Mouse (Mus musculus): ENCODE results near the gene Soga1.

The Soga1 gene

DNA sequence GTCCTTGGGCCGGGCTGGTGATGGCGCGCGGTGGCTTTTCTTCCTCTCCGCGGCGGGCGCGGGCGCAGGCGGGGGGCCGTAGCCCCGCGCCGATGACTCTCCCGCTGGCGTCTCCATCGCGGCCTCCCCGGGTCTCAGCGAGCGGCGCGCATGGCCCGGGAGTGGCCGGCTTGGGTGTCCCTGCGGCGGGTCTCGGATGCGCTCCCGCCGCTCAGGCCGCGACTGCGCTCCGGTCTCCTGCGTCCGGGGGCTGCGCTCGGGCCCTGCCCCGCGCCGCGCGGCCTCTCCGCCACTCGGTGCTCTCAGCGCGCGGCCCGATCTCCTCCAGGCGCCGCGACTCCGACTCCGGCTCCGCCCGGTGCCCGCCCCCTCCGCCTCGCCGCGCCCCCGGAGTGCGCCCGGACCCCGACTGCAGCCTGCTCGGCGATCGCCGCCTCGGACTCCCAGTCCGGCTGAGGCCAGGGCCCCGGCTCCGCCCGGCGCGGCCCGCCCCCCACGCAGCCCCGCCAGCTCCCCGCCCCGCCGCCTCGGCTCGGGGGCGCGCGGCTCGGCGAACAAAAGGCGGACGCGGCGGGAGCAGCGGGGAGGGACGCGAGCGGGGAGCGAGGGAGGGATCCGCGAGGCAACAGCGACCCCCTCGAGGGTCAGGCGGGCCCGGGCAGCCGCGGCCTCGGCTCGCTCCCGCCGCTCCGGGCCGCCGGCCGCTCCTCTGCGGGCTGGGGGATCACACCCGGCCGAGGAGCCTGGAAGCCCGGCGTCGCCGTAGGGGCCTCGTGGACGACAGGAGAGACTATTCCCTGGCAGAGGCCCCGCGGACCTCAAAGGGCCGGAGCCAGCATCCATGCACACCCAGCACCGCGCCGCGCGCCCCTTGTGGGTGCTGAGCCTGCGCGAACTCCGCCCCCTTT lies at the start of gene Soga1:
Gene Soga1 (minus strand): TSS at position 462 of the 908 bp plus-strand sequence.
- peak; percentile 90 for DNase-seq (ENCODE audit: low spot score)

DNA sequence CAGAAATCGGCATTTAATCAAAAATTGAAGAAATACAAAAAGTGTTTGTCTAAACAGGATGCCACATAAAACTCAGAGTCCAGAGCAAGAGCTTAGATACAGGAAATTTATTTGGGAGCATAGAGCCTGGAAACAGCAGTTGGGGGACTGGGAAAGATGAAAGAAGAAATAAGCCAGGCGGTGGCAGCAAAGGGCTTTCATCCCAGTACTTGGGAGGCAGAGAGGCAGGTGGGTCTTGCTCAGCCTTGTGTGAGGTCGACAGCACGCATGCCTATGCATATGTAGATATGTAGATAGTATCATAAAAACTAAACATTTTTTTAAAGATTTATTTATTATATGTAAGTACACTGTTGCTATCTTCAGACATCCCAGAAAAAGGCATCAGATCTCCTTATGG lies 49.0 kb upstream of the Soga1 start:
- peak; percentile 37 for DNase-seq (ENCODE audit: low spot score)

DNA sequence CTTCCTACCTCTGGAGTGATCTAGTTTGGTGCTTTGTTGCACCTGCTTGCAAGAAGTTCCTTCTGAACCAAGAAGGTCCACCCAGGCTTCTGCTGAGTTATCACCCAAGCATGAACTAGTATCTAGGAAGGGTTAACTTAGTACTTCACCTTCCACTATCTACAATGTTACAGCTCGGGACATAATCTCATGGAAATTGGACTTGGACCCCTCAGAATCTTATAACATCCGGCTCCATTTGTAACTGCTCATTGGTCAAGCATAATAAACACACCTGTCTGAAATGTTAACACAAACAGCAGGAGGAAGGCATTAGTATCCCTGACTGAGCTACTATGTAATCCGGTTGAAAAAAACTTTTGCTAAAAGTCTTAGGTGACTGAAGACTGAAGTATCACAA lies 48.3 kb upstream of the Soga1 start:
- DNase-seq (ENCODE audit: low spot score) = no peak

DNA sequence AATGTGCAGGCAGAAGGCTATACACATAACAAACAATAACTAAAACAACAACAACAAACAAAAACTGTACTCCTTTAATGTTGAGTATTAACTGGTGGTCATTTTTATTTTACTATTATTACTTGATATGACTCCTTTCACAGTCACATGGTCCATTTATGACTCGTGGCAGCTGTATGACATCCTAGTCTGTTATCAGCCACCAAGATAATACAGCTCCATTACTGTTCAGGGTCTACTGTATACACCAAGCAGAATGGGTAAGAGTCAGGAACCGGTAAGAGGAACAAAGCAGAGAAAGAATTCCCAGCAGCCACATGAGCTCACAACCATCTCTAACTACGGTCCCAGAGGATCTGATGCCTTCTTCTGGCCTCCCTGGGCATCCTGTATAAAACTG lies 46.2 kb upstream of the Soga1 start:
- no peak for DNase-seq (ENCODE audit: low spot score)

DNA sequence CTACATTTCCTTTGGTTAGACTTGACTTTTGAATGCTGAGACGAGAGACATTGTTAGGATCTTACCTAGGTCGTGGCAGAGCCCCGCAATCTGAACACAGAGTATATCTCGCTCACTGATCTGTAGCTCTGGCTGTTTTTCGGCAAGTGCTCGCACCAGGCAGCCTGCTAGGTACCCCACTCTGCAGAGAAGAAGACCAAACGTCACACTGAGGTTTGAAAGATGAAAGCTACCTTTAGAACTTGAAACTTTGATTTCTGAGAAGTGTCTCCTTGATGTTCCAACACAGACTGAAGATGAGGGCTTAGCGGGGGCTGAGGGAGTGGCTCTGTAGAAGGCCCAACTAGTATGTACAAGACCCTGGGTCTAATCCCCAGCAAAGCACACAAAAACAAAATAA lies 42.7 kb upstream of the Soga1 start:
- DNase-seq (ENCODE audit: low spot score) = no peak

DNA sequence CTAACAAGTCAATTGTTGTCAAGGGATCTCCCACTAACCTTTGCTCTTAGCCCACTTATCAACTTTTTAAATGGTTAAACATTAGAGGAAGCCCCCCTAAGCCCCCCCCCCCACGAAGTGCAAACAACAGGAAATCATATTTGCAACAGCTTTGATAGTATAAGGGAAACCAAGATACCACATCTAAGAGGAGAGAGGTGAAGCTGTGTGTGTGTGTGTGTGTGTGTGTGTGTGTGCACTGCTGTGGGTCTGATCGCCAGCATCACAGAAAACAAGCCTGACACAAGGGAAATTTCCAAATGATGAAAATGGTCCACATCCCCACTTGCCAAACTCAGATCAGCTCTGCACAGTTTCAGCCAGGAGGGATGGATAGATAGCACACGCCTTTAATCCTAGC lies 40.0 kb upstream of the Soga1 start:
- no peak for DNase-seq (ENCODE audit: low spot score)

DNA sequence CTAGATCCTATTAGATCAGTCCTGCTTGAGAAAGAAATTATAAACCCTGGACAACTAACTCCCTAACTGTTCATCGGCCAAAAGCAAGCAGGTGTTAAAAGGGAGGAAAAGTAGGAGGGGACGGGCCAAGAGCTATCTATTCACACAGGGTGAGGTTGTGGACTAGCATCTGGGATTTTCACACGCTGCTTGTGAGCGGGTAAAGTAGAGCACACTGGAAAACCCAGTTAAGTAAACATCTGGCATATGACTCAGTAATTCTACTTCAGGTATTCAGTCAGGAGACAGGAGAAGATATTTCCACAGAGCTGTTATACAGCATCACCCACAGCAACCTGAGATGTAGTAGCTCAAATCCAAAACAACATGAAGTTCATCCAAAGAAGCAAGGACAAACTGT lies 39.5 kb upstream of the Soga1 start:
- no peak for DNase-seq (ENCODE audit: low spot score)

DNA sequence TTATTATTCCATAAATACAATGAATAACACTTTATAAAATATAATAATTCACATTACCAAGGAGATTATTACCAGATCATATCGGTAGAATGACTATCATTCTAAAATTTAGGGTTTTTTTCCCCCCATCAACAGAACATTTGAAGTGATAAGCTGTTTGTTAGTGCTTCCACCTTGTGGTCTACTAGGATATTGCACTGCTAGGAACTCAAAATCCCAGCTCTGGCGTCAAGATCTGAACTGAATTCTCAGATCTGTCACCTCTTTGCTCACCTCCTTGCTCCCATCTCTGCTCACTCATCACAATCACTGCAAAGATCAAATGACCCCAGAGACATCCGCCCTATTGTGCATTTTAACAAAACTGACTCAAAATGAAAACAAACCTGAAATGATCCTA lies 37.9 kb upstream of the Soga1 start:
- DNase-seq (ENCODE audit: low spot score) = peak; percentile 63

DNA sequence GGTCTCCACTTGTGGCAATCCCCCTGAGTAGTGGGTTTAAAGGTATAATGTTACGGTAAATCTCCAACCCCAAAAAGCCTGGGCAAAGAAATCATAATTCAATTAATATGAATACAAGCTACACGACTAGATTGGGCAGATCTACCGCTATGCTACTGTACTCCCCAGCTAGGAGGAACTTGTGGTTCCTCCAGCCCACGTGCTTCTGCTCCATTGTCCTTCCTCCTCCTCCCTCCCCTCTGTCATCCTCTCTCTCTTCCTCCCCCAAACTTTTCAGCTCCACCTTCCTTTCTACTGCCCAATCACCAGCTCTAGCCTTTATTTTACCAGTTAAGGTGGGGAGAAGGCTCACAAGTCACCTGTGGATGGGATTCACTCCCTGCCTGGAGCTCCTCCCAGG lies 29.2 kb upstream of the Soga1 start:
- DNase-seq (ENCODE audit: low spot score) = no peak

DNA sequence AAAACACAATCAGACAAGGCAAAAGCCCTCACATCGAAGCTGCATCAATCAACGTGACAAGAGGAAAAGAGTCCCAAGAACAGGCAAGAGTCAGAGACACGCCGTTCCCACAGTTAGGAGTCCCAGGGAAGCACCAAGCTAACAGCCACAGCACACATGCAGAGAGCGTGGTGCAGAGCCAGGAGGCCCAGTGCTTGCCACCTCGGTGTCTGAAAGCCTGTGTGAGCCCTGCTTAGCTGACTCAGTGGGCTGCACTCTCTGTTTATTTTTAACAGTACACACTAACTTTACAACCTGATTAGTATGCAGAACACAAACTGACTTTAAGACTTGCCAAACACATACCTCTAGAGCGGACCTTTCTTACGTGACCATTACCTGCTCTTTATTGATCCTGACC lies 25.4 kb upstream of the Soga1 start:
- no peak for DNase-seq (ENCODE audit: low spot score)

DNA sequence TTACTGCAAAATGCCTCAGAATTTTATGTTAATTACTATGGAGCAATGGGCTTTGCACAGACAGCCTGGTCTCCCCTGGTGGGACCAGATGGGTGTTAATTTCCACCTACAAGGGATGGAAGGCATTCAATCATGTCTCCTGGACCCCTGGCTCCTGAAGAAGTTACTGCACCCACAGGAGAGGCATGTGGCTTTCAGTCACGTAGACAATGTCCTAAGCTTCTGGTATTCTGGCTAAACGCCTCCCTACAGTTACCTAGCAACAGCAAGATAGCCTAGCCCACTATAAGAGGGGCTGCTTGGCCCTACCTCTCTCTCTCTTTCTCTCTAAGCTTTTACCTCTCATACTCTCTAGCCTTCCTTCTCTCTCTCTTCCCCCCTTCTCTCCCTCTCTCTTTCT lies 23.2 kb upstream of the Soga1 start:
- DNase-seq (ENCODE audit: low spot score) = no peak

DNA sequence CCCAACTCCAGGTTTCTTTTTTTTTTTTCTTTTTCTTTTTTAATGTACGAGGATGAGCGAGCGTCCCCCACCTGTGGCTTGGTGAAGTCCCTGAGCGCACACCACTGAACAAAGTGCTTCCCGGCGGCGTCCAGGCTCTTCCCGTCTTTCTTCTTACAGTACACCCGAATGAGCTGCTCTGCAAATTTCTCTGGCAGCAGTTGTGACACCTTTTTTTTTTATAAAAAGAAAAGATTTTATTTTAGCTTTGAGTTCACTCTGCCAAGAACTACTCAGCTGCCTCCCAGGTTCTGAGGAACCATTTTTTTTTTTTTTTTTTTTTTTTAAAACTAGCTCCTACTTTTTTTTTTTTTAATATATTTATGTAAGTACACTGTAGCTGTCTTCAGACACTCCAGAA lies 22.6 kb upstream of the Soga1 start:
- DNase-seq (ENCODE audit: low spot score) = no peak

DNA sequence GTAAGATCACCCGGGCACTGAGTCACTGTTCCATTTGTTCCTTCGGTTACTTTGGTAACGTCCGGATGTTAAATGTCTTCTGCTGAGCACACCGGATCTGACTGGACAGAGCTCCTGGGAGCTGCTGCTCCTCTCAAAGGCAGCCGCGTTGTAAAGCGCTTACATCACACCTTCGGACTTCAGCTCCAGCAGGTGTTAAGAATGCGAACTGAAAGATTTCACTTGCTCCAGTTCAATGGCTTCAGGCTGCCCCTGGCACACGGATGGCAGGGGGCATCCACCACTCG lies 21.2 kb upstream of the Soga1 start:
- no peak for DNase-seq (ENCODE audit: low spot score)

DNA sequence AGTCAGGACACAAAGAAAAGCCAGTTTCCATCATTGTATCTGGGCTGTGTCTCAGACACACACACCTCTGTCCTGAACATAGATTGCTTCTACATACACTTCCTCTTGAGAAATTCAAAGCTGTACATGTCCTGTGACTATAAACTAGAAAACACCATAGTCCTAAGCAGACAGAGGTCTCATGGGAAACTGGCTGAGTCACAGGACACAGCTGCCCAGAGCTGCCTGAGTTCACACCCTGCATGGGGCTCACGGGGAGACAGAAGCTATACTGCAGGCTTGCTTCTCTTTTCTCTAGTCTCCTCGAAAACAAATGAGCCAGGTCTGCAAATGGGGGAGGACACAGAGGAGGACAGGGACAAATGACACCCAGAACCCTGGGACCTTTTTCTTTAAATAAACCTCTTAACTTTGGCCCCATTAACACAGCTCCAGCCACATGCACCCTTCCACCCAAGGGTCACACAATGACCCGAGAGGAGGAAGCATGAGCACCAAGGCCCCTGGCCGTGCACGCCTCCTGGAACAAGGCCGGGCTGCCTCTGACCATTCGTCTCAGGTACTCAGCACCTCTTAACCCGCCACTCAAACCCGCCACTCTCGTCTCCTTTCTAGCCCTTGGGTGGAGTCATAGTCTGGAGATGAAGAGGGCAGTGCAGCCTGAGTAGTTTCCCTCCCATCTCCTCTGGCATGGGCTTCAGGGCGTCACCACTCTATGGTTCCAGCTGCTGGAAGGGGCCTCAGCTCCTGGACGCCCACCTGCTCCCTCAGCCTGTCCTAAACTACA lies 20.7 kb upstream of the Soga1 start:
- peak; percentile 33 for DNase-seq (ENCODE audit: low spot score)

DNA sequence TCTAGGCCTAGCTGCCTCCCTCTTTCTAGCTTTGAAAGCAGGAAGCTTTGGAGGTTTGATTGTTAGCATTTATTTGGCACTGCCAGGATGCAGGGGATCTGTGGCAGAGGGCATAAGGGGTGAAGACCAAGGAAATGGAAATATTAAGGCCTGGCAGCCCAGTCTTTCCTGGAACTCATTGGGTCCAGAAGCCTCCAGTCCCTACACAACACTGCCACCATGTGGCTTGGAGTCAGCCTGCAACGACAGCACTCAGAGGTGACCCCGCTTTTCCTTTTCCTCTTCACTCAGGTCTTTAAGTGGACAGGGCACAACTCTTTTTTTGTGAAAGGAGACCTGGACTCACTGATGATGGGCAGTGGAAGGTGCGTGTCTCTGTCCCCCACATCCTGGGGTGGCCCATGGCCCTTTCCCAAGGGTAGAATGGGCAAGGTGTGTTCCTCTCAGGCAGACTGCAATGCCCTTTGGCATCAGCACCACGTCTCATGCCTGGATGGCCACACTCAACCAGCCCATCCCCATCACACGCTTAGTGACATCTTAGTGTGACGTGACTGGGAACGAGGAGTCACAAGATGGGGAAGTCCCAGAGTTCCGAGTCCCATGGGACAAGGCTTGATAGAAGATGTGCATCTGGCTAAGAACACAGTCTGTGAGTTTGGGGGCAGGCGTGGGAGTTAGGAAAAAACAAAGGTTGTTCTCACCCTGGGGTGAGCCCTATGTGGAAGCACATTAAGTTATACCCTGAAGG lies 16.1 kb upstream of the Soga1 start:
- peak; percentile 71 for DNase-seq (ENCODE audit: low spot score)

DNA sequence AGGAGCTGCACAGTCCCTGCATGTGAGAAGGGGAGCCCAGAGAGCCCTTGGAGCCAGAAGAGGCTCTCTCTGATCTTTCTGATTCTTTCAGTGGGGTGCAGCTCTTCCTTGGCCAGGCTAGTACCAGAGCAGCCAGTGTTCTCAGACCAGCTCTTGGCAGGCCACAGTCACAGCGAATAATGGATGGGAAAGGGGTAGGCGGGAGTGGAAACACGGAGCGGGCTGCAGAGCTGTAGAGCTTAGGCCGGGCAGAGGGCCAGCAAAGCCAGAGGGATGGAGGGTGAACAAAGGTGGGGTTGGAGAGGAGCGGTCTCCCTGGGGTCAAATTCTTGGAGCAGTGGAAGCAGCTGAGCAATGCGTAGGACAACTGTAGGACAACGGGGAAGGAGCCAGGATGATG lies 13.0 kb upstream of the Soga1 start:
- DNase-seq (ENCODE audit: low spot score) = no peak

DNA sequence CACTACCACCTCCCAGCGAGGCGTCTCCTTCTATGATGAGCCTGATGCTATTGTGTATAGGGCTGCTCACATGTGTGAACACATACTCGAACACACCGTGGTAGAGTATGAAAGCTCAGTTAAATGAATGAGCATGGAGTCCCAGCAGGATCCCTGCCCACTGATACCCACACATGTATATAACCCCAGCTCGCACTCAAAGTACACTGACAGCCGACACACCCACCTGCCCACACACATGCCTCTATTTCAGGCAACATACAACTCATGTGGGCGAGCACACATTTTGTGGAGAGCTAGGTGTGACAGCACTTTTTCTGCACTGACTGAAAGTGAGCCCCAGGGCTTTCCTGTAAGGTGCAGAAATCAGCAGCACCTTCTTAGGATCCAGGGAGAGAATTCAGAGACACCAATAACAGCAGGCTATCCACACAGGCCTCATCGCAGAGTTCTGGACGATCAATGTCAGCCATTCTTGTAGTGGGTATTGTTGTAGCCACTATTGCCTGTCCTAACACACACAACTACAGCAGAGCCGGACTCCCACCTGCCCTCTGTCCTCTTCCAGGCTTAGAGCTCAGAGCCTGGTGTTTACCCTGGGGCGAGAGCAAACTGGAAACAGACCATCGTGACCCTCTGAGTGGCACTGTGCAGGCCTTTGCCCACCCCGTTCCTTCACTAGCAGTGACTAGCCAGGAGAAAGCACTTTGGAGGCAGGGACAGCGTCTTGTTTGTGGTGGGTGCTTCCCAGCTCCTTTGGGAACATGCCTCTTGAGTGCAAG lies 8.7 kb upstream of the Soga1 start:
- DNase-seq (ENCODE audit: low spot score) = no peak

DNA sequence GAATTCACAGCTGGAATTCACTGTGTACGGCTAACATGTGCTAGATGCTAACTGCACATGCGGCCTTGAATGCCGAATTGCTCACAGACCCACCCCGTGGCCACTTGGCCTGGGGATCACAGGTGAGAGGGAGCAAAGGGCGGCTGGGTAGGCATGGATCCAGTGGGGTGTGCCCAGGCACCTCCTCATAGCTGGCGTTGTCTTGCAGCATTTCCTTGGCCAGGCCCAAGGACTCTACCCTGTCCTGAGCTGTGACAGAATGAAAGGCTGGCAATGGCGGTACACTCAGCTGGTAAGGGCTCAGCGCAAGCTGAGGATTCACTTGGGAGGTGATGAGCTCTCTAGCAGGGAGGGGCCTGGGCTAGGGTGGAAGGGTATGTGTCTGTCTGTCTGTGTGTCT lies 7.7 kb upstream of the Soga1 start, which contains the start of gene Tldc2:
Gene Tldc2 (plus strand): TSS at position 260 of the 400 bp plus-strand sequence.
- no peak for DNase-seq (ENCODE audit: low spot score)

DNA sequence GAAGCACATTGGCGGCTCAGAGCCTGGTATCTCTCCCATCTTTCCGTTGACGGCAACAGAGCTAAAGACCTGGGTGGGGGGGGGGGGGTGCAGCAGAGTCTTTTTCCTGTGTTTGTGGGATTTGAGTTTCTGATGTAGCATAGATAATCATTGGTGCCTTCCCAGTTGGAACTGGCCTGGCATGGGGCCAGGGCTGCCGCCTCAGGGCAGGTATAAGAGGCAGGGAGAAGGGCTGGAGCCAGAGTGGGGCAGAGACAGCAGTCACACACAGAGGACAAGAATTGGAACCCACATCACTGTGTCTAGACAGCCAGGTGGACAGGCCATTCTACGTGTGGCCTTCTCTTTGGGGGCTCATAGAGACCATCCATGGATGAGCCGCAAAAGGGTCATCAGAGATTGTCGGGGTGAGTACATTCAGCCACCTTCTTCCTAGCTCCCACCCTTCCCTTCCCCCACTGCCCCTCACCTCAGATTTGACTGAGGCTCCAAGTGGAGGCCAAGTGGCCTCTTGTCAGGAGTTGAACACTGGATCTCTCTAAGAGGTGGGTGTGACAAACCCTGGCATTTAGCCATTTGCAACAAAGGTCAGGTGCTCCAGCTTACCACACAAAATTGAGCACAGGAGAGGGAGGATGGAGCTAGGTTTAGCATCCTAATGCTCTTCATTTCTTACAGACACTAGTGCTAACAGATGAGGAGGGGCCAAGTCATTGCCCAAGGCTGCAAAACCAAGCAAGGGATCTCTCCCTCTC lies 6.0 kb upstream of the Soga1 start:
- DNase-seq (ENCODE audit: low spot score) = no peak

DNA sequence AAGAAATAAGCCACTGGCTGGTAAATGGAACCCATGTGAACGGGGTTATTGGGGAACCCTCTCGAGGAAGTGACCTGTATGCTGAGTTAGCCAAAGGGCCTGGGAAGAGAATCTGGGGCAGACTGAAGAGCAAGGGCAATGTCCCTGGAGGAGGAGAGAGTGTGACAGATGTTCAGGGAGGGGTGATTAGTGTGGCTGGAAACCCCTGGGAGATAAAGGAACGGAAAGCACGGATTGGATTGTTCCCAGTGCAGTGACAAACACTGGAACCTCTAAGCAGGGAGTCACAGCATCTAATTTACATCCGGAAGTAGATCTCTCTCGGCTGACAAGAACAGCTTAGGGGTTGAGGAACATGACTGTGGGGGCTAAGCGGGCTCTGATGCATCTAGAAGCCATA lies 2.9 kb upstream of the Soga1 start:
- DNase-seq (ENCODE audit: low spot score) = no peak

DNA sequence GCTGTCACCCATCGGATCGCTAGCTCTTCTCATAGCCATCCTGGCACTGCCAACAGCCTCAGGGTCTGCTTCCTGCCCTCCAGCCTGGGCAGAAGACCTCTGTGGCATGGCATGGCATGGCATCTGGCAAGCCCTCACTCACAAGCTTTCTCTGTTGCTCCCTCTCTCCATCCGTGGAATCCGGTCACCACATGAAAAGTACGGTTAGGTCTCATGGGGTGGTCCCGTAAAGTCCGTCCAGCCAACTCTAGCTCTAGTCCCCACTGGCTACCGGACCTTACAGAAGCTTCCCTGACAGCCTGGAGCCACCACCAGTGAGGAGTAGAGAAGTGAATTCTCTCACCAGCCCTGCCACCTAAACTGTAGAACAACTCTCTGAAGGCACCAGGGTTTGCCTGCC lies 2.3 kb upstream of the Soga1 start:
- DNase-seq (ENCODE audit: low spot score) = no peak

All from MN1 (cell line).